Mouse (Mus musculus) C2C12 (cell line): Measurements from ENCODE around the gene Ap5m1. TPM values are rescaled to one million over a fixed set of nuclear protein-coding genes. Genes with fewer than 3 reads are reported as not detected.

Experiments used
- H3K27me3 ChIP-seq: one replicate; pipeline ENCODE4 v1.6.1; 2011; ENCODE audit not compliant: control insufficient read depth, insufficient read depth, insufficient read length
- H3K36me3 ChIP-seq: one replicate; pipeline ENCODE4 v1.6.1; 2011; ENCODE audit not compliant: control insufficient read depth, insufficient read depth
- H3K4me3 ChIP-seq: one replicate; pipeline ENCODE4 v1.5.1; 2011; ENCODE audit warnings: mild to moderate bottlenecking, control low read depth; ENCODE audit not compliant: poor library complexity, insufficient read depth, severe bottlenecking
- H3K79me2 ChIP-seq: one replicate; pipeline ENCODE4 v1.6.1; 2011; ENCODE audit not compliant: control insufficient read depth, insufficient read depth
- H3K79me3 ChIP-seq: one replicate; pipeline ENCODE4 v1.6.1; 2011; ENCODE audit warnings: low read depth, control low read depth
- H3ac ChIP-seq: one replicate; pipeline ENCODE3; 2011; ENCODE audit warnings: low read depth; ENCODE audit not compliant: control insufficient read depth, insufficient read length
- CEBPB ChIP-seq: IDR thresholded peaks from one replicate; pipeline ENCODE4 v1.6.1; 2011; ENCODE audit warnings: low read depth, mild to moderate bottlenecking, control low read depth, moderate library complexity
- CTCF ChIP-seq: IDR thresholded peaks from one replicate; pipeline ENCODE4 v1.5.1; 2011; ENCODE audit not compliant: control insufficient read depth, insufficient read depth, insufficient read length
- FOSL1 ChIP-seq: IDR thresholded peaks from one replicate; pipeline ENCODE4 v1.8.0; 2011; ENCODE audit warnings: mild to moderate bottlenecking, low read length; ENCODE audit not compliant: poor library complexity, insufficient read depth, severe bottlenecking
- MAX ChIP-seq: IDR thresholded peaks from one replicate; pipeline ENCODE4 v1.6.1; 2011; ENCODE audit warnings: mild to moderate bottlenecking, control low read depth
- MYOD1 ChIP-seq: IDR thresholded peaks from one replicate; pipeline ENCODE4 v1.6.1; 2011; ENCODE audit warnings: low read depth; ENCODE audit not compliant: control insufficient read depth, insufficient read length
- MYOG ChIP-seq: IDR thresholded peaks from one replicate; pipeline ENCODE4 v1.6.1; 2011; ENCODE audit not compliant: control insufficient read depth, insufficient read length; ENCODE audit errors: extremely low read depth
- USF1 ChIP-seq: IDR thresholded peaks from one replicate; pipeline ENCODE4 v1.6.1; 2011; ENCODE audit warnings: low read depth, mild to moderate bottlenecking, control low read depth, moderate library complexity
- polyA plus RNA-seq: library from polyadenylated mRNA; unstranded; fragments of >200 nt; fragmentation: generic; extraction: Trizol; gene quantifications from one replicate; pipeline ENCODE4 v1.2.1, GENCODE M21; 2012; ENCODE audit warnings: missing spikeins

Gene Ap5m1
- polyA plus RNA-seq, 1 experiment, result 2.3 TPM

DNA sequence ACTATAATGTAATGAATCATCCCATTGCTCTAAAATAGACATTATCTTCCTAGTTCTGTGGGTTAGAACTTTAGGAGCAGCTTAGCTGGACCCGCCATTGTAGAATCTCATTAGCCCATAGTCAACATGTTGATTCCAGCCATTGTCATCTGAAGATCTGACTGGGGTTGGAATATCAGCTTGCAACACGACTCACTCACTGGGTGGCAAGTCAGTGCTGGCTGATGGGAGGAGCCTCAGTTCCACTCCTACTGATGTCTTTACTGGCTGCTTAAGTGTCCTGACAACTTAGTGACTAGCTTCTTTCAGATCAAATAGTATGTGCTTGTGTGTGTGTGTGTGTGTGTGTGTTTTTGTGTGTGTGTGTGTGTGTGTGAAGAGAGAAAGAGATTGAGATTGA lies 8.5 kb downstream of the Ap5m1 start:
- Histone ChIP-seq H3K27me3 (no peaks in the 10 kb centered on the region), H3K79me3 (peaks cover under 1% of the 10 kb centered on the region), H3K79me2 (peaks cover 14% of the 10 kb centered on the region), H3ac (no peak overlapping the region), H3K4me3 (no peak overlapping the region), H3K36me3 (peaks cover 6% of the 10 kb centered on the region)
- no peak for TF ChIP-seq USF1
- no peak for TF ChIP-seq MYOG
- no peak for TF ChIP-seq CEBPB
- no peak for TF ChIP-seq MYOD1
- TF ChIP-seq CTCF, result no peak
- TF ChIP-seq FOSL1, result no peak
- no peak for TF ChIP-seq MAX

DNA sequence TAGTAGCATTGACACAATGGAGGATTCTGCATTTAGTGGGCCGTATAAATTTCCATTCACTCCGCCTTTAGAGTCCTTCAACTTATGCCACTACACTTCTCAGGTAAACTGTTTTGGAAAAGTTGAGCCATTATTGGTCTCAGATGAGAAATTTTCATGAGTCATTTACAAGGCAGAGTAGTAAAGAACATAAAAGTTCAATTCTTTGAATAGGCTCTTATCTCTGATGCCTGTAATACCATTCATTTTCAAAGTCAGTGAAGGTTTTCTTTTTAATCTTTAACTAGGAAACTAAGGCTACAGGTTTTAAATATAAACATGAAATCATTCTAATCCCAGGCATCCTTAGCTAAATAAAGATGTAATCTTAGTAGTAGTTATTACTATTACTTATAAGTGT lies 12.9 kb downstream of the Ap5m1 start:
- TF ChIP-seq CTCF (no peak), FOSL1 (no peak), MYOG (no peak), MYOD1 (no peak), CEBPB (no peak), MAX (no peak), USF1 (no peak)
- H3K79me2 ChIP-seq, result no peaks in the 10 kb centered on the region
- no peaks in the 10 kb centered on the region for H3K27me3 ChIP-seq
- H3K36me3 ChIP-seq, result peaks cover 6% of the 10 kb centered on the region
- no peak overlapping the region for H3K4me3 ChIP-seq
- no peak overlapping the region for H3ac ChIP-seq
- no peaks in the 10 kb centered on the region for H3K79me3 ChIP-seq

DNA sequence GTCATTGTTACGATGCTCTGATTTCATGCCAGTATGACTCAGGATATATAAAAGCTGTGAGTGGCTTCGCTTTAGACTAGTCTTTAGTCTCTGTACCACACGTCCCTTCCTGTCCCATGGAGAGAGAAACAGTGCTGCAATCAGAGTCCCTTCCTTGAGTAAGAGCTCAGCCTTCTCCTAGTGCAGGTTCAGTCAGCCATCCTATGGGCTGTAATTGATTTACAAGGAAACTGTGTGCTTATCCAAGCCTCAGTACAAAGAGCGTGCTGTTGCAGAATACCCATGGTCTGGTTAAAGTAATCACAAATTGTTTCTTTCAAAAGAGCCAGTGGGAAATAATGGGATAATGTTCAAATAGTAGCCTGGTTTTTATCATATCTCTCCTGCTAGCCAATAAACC lies 20.6 kb downstream of the Ap5m1 start:
- Histone ChIP-seq H3ac (no peak overlapping the region), H3K27me3 (no peaks in the 10 kb centered on the region), H3K79me2 (no peaks in the 10 kb centered on the region), H3K36me3 (peaks cover 18% of the 10 kb centered on the region), H3K79me3 (no peaks in the 10 kb centered on the region), H3K4me3 (no peak overlapping the region)
- no peak for TF ChIP-seq CTCF
- no peak for TF ChIP-seq MYOG
- no peak for TF ChIP-seq FOSL1
- no peak for TF ChIP-seq USF1
- TF ChIP-seq CEBPB, result no peak
- TF ChIP-seq MAX, result no peak
- TF ChIP-seq MYOD1, result no peak

DNA sequence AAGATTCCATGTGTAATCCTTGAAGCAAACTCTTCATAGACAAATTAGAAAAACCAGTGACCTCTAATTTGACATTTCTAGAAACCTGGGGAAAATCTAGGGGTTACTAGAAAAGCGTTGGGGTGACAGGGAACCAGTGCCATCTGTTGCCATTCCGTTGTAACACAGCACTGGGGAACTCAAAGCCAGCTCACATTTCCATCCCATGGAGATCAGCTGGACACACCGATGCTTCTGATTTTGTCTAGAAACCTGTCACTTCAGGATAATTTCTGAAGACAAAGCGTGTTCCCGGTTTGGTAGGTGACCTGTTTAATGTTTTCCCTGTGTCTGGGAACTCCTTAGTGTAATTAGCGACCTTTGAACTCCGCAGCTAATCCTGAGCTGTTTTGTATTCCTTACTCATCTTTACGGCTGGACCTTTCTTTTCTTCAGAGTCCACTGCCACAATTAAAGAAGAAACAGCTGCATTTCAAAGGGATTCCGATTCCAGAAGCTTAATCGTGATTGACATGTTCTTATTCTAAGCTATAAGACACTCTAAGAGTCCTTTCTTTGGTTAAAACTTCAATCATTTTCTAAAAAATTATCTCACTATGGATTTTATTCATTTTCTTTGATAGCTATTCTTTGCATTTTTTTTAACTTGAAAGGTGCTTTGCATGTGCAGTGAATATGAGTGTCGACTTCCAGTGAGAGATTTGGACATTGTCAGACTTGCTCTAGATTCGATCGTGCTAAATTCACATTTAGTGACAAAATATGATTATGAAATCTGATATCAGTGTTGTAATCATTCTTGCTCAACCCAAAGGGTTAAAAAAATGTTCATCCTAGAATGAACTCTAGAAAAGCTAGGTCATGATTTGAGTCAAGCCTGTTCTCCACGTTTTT lies 22.5 kb downstream of the Ap5m1 start:
- H3K79me3 ChIP-seq, result no peaks in the 10 kb centered on the region
- no peaks in the 10 kb centered on the region for H3K79me2 ChIP-seq
- H3K36me3 ChIP-seq, result peaks cover 18% of the 10 kb centered on the region
- H3ac ChIP-seq, result no peak overlapping the region
- no peak overlapping the region for H3K4me3 ChIP-seq
- no peak for TF ChIP-seq MAX
- TF ChIP-seq CEBPB, result no peak
- TF ChIP-seq FOSL1, result no peak
- no peak for TF ChIP-seq CTCF
- TF ChIP-seq MYOG, result no peak
- TF ChIP-seq MYOD1, result no peak
- no peak for TF ChIP-seq USF1
- H3K27me3 ChIP-seq, result no peaks in the 10 kb centered on the region

DNA sequence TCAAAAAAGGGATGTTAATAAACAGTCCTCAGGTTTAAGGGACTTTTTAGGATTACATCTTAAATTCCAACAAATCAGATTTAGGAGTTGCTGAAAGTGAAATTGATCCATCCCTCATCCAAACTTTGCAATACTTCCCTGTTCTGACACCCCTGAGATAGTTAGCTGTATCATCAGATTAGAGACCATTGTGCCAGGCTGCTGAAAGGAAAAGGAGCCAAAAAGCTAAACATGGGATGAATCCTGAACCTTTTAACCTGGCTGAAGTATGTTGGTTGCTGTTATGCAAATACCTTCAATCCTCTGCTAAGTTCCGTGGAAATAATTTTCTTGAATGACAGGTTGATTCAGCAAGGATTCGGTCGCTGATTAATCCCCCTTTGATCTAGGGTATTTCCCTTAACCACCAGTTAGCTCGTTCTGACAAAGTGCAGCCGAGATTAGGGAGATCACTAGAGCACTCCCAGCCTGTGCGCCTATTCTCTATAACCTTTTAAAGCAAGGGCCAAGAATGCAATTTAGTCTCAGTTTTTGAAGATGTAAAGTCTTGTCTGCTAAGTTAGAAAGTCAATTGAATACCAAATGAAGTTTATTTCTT lies 23.7 kb downstream of the Ap5m1 start:
- no peaks in the 10 kb centered on the region for H3K79me3 ChIP-seq
- no peak overlapping the region for H3ac ChIP-seq
- H3K27me3 ChIP-seq, result no peaks in the 10 kb centered on the region
- H3K36me3 ChIP-seq, result peaks cover 18% of the 10 kb centered on the region
- no peaks in the 10 kb centered on the region for H3K79me2 ChIP-seq
- no peak overlapping the region for H3K4me3 ChIP-seq
- TF ChIP-seq USF1 (no peak), CTCF (no peak), FOSL1 (no peak), MYOD1 (no peak), MAX (no peak), MYOG (no peak), CEBPB (no peak)
